Mouse (Mus musculus) stomach, embryonic 14.5 days (tissue): ENCODE results near the gene Tdrd7. TPM values are rescaled to one million over a fixed set of nuclear protein-coding genes. Genes with fewer than 3 reads are reported as not detected.

ENCODE experiments used
- ATAC-seq: fragments of 200-750 bp; cut with Nextera tagmentation; 2 replicates; pipeline ENCODE4 v1.8.0; 2017; ENCODE audit warnings: low read depth, moderate TSS enrichment; ENCODE audit not compliant: insufficient number of reproducible peaks, insufficient read depth, low FRiP score
- H3K27ac ChIP-seq: fragments of 300-500 bp; sonication (generic); 2 replicates; pipeline ENCODE4 v1.5.1; 2014; ENCODE audit warnings: mild to moderate bottlenecking, low read length, moderate library complexity, mixed read lengths
- H3K27me3 ChIP-seq: fragments of 300-500 bp; sonication (generic); 2 replicates; pipeline ENCODE4 v1.6.1; 2014; ENCODE audit warnings: low read length, control low read depth, mixed read lengths; ENCODE audit not compliant: control insufficient read depth, insufficient read depth
- H3K36me3 ChIP-seq: fragments of 300-500 bp; sonication (generic); 2 replicates; pipeline ENCODE4 v1.6.1; 2014; ENCODE audit warnings: mild to moderate bottlenecking, control low read depth, low read length, moderate library complexity, mixed read lengths; ENCODE audit not compliant: control insufficient read depth, insufficient read depth
- H3K4me1 ChIP-seq: fragments of 300-500 bp; sonication (generic); 2 replicates; pipeline ENCODE4 v1.6.1; 2014; ENCODE audit warnings: low read length, control low read depth, mixed read lengths; ENCODE audit not compliant: control insufficient read depth, insufficient read depth
- H3K4me2 ChIP-seq: fragments of 300-500 bp; sonication (generic); replicated peaks from 2 replicates; pipeline ENCODE4 v1.6.1; 2014; ENCODE audit warnings: low read depth, low read length, control low read depth
- H3K4me3 ChIP-seq: fragments of 300-500 bp; sonication (generic); 2 replicates; pipeline ENCODE4 v1.5.1; 2014; ENCODE audit warnings: low read depth, low read length, control low read depth
- H3K9ac ChIP-seq: fragments of 300-500 bp; sonication (generic); replicated peaks from 2 replicates; pipeline ENCODE4 v1.6.1; 2014; ENCODE audit warnings: low read depth, mild to moderate bottlenecking, control low read depth, low read length, moderate library complexity, mixed read lengths
- H3K9me3 ChIP-seq: fragments of 300-500 bp; sonication (generic); 2 replicates; pipeline ENCODE4 v1.6.1; 2016; ENCODE audit warnings: low read depth, low read length, control low read depth; ENCODE audit not compliant: control insufficient read depth
- WGBS: fragments of 180-500 bp; shearing (Covaris S2); extraction: QIAGEN DNeasy Blood & Tissue Kit; methylation state at CpG from one replicate; pipeline ENCODE4 v1.1.7; 2014; 5-methylcytosine and 5-hydroxymethylcytosine counted together
- polyA plus RNA-seq: library from polyadenylated mRNA; unstranded; fragments of >200 nt; fragmentation: Nextera tagmentation; extraction: Ambion mirVana; gene quantifications from 2 replicates; pipeline ENCODE4 v1.2.1, GENCODE M21; 2014

Tdrd7 gene
- polyA plus RNA-seq, 1 experiment from 2014 or later: 21.0 TPM

DNA sequence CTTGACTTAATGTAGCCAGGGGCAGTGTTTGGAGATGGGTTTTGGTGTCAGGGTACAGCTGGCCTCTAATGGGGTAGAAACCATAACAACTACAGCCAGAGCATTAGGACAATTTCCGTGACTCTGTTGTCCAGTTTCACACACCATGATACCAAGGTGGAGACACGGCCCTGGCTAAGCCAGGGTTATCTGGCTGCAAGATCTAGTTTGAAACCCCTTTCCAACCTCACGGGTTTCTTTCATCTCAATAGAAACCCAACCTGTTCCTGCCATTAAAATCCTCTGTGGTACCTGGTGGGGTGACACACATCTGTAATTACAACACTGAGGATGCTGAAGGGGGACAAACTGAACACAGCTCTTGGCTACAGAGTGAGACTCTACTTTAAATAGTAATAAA is 110.5 kb downstream of the Tdrd7 start:
- no peaks in the 10 kb centered on the region for H3K9me3 ChIP-seq
- no peak overlapping the region for H3K27ac ChIP-seq
- no peaks in the 10 kb centered on the region for H3K27me3 ChIP-seq
- no peak overlapping the region for H3K9ac ChIP-seq
- no peaks in the 10 kb centered on the region for H3K4me1 ChIP-seq
- H3K4me2 ChIP-seq: no peak overlapping the region
- H3K36me3 ChIP-seq: no peaks in the 10 kb centered on the region
- WGBS: 83% methylated on average over 3 of the region's 3 CpGs
- no peak for ATAC-seq
- H3K4me3 ChIP-seq: no peak overlapping the region

DNA sequence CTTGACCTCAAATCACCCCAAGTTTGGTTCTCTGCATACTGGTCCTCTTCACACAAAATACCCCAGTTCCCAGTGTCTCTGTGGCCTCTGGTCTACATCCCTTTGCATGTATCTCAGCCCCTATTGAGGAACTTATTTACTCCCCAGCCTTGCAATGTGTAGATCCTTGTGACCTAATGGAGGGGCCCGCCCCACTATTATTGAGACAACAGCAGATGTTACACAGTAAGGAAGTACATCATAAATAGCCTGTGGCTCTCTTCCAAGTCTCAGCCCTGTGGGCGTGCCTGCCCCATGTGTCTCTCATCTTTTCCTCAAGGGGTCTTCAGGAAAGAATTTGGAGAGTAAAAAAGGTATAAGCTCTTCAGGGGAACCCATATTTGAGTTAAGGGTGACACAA is 111.8 kb downstream of the Tdrd7 start:
- ATAC-seq: no peak
- no peak overlapping the region for H3K4me3 ChIP-seq
- H3K27ac ChIP-seq: no peak overlapping the region
- H3K4me1 ChIP-seq: no peaks in the 10 kb centered on the region
- no peak overlapping the region for H3K4me2 ChIP-seq
- H3K27me3 ChIP-seq: no peaks in the 10 kb centered on the region
- no peaks in the 10 kb centered on the region for H3K9me3 ChIP-seq
- H3K36me3 ChIP-seq: no peaks in the 10 kb centered on the region
- no peak overlapping the region for H3K9ac ChIP-seq
- WGBS: 59% methylated on average over 2 of the region's 2 CpGs

DNA sequence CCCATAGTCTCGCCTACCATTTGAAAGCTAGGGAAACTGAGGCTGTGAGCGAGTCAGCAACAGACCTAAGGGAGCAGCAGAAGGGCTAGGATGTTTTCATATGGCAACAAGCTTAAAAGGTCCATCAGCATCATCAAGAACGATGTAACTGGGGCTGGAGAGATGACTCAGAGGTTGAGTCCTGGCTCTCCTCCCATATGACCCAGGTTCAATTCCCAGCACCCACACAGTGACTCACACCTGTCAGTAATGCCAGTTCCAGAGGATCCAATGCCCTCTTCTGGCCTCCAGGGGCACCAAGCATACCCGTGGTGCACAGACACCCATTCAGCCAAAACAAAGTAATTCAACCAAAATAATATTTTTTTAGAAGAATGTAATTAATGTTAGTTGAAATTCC is 115.1 kb downstream of the Tdrd7 start:
- H3K4me1 ChIP-seq: no peaks in the 10 kb centered on the region
- 83% methylated on average over 4 of the region's 4 CpGs for WGBS
- no peaks in the 10 kb centered on the region for H3K36me3 ChIP-seq
- no peak for ATAC-seq
- H3K27me3 ChIP-seq: no peaks in the 10 kb centered on the region
- no peak overlapping the region for H3K4me3 ChIP-seq
- no peak overlapping the region for H3K9ac ChIP-seq
- no peak overlapping the region for H3K4me2 ChIP-seq
- no peaks in the 10 kb centered on the region for H3K9me3 ChIP-seq
- no peak overlapping the region for H3K27ac ChIP-seq

DNA sequence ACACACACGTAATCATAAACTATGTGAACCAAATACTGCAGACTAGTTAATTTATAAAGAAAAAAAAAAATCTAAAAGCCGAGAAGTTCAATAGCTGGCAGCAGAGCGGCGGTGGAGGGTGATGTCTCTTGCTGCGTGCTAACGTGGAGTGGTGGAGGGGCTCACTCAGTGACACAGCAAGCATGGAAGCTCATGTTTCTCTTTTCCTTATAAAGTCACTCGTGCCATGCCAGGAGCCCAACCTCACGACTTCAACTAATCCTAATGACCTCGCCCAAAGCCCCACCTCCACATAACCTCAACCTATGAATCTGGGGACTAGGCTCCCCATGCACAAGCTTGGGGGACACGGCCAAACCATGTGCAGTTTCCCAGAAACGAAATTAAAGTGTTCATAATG is 117.4 kb downstream of the Tdrd7 start:
- Histone ChIP-seq H3K9me3 (no peaks in the 10 kb centered on the region), H3K4me1 (no peaks in the 10 kb centered on the region), H3K36me3 (no peaks in the 10 kb centered on the region), H3K4me3 (no peak overlapping the region), H3K9ac (no peak overlapping the region), H3K27ac (no peak overlapping the region), H3K4me2 (no peak overlapping the region), H3K27me3 (no peaks in the 10 kb centered on the region)
- WGBS: 70% methylated on average over 11 of the region's 11 CpGs
- ATAC-seq: no peak

Other genes with a start within 250 kb of the Tdrd7 start
- gene Aldh1b1, start 166.3 kb upstream of the Tdrd7 start, polyA plus RNA-seq: 5.0 and 12.5 TPM in 2 replicates
- 0.48 and 1.2 TPM in 2 replicates for gene Igfbpl1, start 138.4 kb upstream of the Tdrd7 start, polyA plus RNA-seq
- 0.11 and 0.12 TPM in 2 replicates for gene Stra6l, start 116.7 kb upstream of the Tdrd7 start, polyA plus RNA-seq
- 0.06 and 0.29 TPM in 2 replicates for gene Ccdc180, start 75.0 kb upstream of the Tdrd7 start, polyA plus RNA-seq
- gene Tmod1, start 73.6 kb downstream of the Tdrd7 start, polyA plus RNA-seq: 1.8 and 3.2 TPM in 2 replicates
- 64.6 and 64.9 TPM in 2 replicates for gene Ncbp1, start 173.3 kb downstream of the Tdrd7 start, polyA plus RNA-seq
- 31.2 and 33.4 TPM in 2 replicates for gene Tstd2, start 173.4 kb downstream of the Tdrd7 start, polyA plus RNA-seq
- 24.5 and 31.8 TPM in 2 replicates for gene Xpa, start 231.0 kb downstream of the Tdrd7 start, polyA plus RNA-seq